In the genomic region with DNA sequence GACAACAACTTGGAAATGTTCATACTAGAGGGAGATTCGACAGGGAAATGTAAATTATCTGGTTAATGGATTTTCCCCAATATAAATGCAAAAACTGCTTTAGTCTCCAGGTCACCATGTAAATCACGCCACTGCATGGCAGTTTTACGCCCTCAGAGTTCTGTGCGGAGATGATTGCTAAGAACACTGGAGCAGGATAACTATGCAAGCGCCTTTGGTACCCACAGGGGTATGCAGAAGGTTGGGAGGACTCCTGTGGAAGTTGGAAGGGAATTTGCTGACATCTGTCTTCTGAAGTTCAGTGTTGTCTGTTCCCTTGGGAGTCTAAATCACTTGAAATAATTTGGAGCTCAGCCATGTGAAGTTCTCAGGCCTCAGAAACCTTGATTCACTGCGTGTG, we compare ENCODE assay signal across 17 mouse cellular contexts. TPM values are rescaled to one million over a fixed set of nuclear protein-coding genes. Genes with fewer than 3 reads are reported as not detected.
DNase-seq lines count a peak whose midpoint lies in the region; ATAC-seq and TF ChIP-seq lines count a peak whose summit lies in the region.
"Had no signal": no experiment of that assay in that cellular context is flagged by ENCODE, and none has a peak within 500 bp of the region (broad histone marks: within the 10 kb centered on the region; RNA-seq: fewer than 3 reads in every experiment).

No protein-coding gene starts in this region.

- no peaks in the 10 kb centered on the region for H3K27me3 ChIP-seq in midbrain, embryonic 11.5 days (ENCODE audit: control insufficient read depth, insufficient read depth, low read length)
- H3K27me3 ChIP-seq in midbrain, embryonic 13.5 days = no peaks in the 10 kb centered on the region
- H3K27me3 ChIP-seq in neural tube, embryonic 12.5 days (replicated peaks) = no peaks in the 10 kb centered on the region
- H3K27me3 ChIP-seq in forebrain, embryonic 14.5 days (replicated peaks; ENCODE audit: control insufficient read depth, insufficient read depth, low read length) = no peaks in the 10 kb centered on the region
- H3K27me3 ChIP-seq: embryonic facial prominence, embryonic 12.5 days; heart, embryonic 12.5 days had no signal

- peaks cover 9% of the 10 kb centered on the region for H3K4me1 ChIP-seq in midbrain, embryonic 11.5 days (ENCODE audit: control insufficient read depth, insufficient read depth, low read length)
- H3K4me1 ChIP-seq in midbrain, embryonic 13.5 days (replicated peaks) = peaks cover 14% of the 10 kb centered on the region
- peaks cover 15% of the 10 kb centered on the region; the same call in 1 of the 2 replicates for H3K4me1 ChIP-seq in neural tube, embryonic 12.5 days
- peaks cover 5% of the 10 kb centered on the region; the same call in 1 of the 2 replicates for H3K4me1 ChIP-seq in forebrain, embryonic 14.5 days (ENCODE audit: control insufficient read depth, insufficient read depth, low read length)
- H3K4me1 ChIP-seq: embryonic facial prominence, embryonic 12.5 days; heart, embryonic 12.5 days had no signal

- no peaks in the 10 kb centered on the region for H3K9me3 ChIP-seq in midbrain, embryonic 11.5 days (ENCODE audit: control insufficient read depth, low read length)
- no peaks in the 10 kb centered on the region for H3K9me3 ChIP-seq in midbrain, embryonic 13.5 days
- H3K9me3 ChIP-seq in neural tube, embryonic 12.5 days = no peaks in the 10 kb centered on the region
- no peaks in the 10 kb centered on the region for H3K9me3 ChIP-seq in forebrain, embryonic 14.5 days (replicated peaks; ENCODE audit: control insufficient read depth, low read length)
- H3K9me3 ChIP-seq: embryonic facial prominence, embryonic 12.5 days; heart, embryonic 12.5 days had no signal

- no peak for TF ChIP-seq CTCF in brain, embryonic 14.5 days (IDR thresholded peaks at IDR 0.05; ENCODE audit: borderline replicate concordance, extremely low read depth, insufficient read depth, insufficient read length)

- H3K4me3 ChIP-seq in midbrain, embryonic 11.5 days (ENCODE audit: low read depth, low read length) = no peak overlapping the region
- H3K4me3 ChIP-seq in midbrain, embryonic 13.5 days (replicated peaks) = no peak overlapping the region
- no peak overlapping the region for H3K4me3 ChIP-seq in neural tube, embryonic 12.5 days
- H3K4me3 ChIP-seq in forebrain, embryonic 14.5 days (ENCODE audit: low read depth, low read length) = no peak overlapping the region
- H3K4me3 ChIP-seq: embryonic facial prominence, embryonic 12.5 days; heart, adult 2 months; heart, embryonic 12.5 days had no signal

- H3K36me3 ChIP-seq in midbrain, embryonic 11.5 days (ENCODE audit: control insufficient read depth, insufficient read depth, low read length) = no peaks in the 10 kb centered on the region
- peaks cover 35% of the 10 kb centered on the region for H3K36me3 ChIP-seq in midbrain, embryonic 13.5 days
- H3K36me3 ChIP-seq in neural tube, embryonic 12.5 days = peaks cover 7% of the 10 kb centered on the region; the same call in 1 of the 2 replicates
- peaks cover 23% of the 10 kb centered on the region for H3K36me3 ChIP-seq in forebrain, embryonic 14.5 days (ENCODE audit: control insufficient read depth, insufficient read depth, low read length)
- H3K36me3 ChIP-seq: embryonic facial prominence, embryonic 12.5 days; G1E; heart, embryonic 12.5 days had no signal

- WGBS in midbrain, embryonic 11.5 days = 90% methylated on average over 6 of the region's 6 CpGs
- WGBS in midbrain, embryonic 13.5 days = 90% methylated on average over 6 of the region's 6 CpGs
- WGBS in neural tube, embryonic 12.5 days = 31% methylated on average over 6 of the region's 6 CpGs
- WGBS in forebrain, embryonic 14.5 days = 87% methylated on average over 6 of the region's 6 CpGs

- no peak overlapping the region for H3K4me2 ChIP-seq in midbrain, embryonic 11.5 days
- no peak overlapping the region for H3K4me2 ChIP-seq in midbrain, embryonic 13.5 days (replicated peaks)
- no peak overlapping the region for H3K4me2 ChIP-seq in neural tube, embryonic 12.5 days (replicated peaks)
- H3K4me2 ChIP-seq in forebrain, embryonic 14.5 days (ENCODE audit: low read length) = no peak overlapping the region
- H3K4me2 ChIP-seq: embryonic facial prominence, embryonic 12.5 days; heart, embryonic 12.5 days had no signal

- no peak for ATAC-seq in midbrain, embryonic 11.5 days (ENCODE audit: low FRiP score)
- no peak for ATAC-seq in midbrain, embryonic 13.5 days
- 0 out of 2 replicates have a peak, but pooled peaks have one; percentile 38 for ATAC-seq in neural tube, embryonic 12.5 days (ENCODE audit: low FRiP score, low read depth)
- ATAC-seq in forebrain, embryonic 14.5 days = no peak
- ATAC-seq: forebrain, postnatal 0 days; inflammation-experienced regulatory T-cells, adult 6 months had no signal

- H3K9ac ChIP-seq in midbrain, embryonic 11.5 days (ENCODE audit: low read length) = no peak overlapping the region
- H3K9ac ChIP-seq in midbrain, embryonic 13.5 days (replicated peaks) = no peak overlapping the region
- H3K9ac ChIP-seq in neural tube, embryonic 12.5 days = no peak overlapping the region
- no peak overlapping the region for H3K9ac ChIP-seq in forebrain, embryonic 14.5 days (ENCODE audit: low read length)
- H3K9ac ChIP-seq: embryonic facial prominence, embryonic 12.5 days; forebrain, postnatal 0 days; heart, embryonic 12.5 days had no signal

- TF ChIP-seq POLR2A in brain, embryonic 14.5 days (IDR thresholded peaks at IDR 0.05; ENCODE audit: borderline replicate concordance, extremely low read depth, insufficient read depth, insufficient read length, poor library complexity, severe bottlenecking) = no peak

- no peak overlapping the region for H3K27ac ChIP-seq in midbrain, embryonic 11.5 days (ENCODE audit: low read depth, low read length)
- no peak overlapping the region for H3K27ac ChIP-seq in midbrain, embryonic 13.5 days
- no peak overlapping the region for H3K27ac ChIP-seq in neural tube, embryonic 12.5 days
- no peak overlapping the region for H3K27ac ChIP-seq in forebrain, embryonic 14.5 days (ENCODE audit: low read depth, low read length)
- H3K27ac ChIP-seq: embryonic facial prominence, embryonic 12.5 days; heart, adult 2 months had no signal

- peak; percentile 17 for DNase-seq in midbrain, embryonic 11.5 days (ENCODE audit: low spot score, missing footprints)
- DNase-seq in brain, embryonic 14.5 days (ENCODE audit: low read depth) = peak; percentile 15
- no peak for DNase-seq in forebrain, embryonic 14.5 days (ENCODE audit: low spot score)
- no peak for DNase-seq in left cerebral cortex, adult 9 months (ENCODE audit: low spot score in 2 of 2)
- DNase-seq: adrenal gland, postnatal 10 days; cerebellum, adult 11-12 months; cerebellum, adult 9-10 months; cerebellum, postnatal 25 days; forebrain, postnatal 0 days; gastrocnemius, postnatal 14 days; heart, adult 2 months had no signal

RNA-seq across cellular contexts. Expression of a gene that starts 20.2 kb away (rescaled TPM):
- polyA plus RNA-seq in midbrain, embryonic 11.5 days (2014; fragmentation: Nextera tagmentation; extraction: Ambion mirVana) = 20.1 and 20.7 TPM in 2 replicates
- polyA plus RNA-seq in midbrain, embryonic 13.5 days (2015; fragmentation: Nextera tagmentation; extraction: Ambion mirVana) = 32.1 and 35.7 TPM in 2 replicates
- polyA plus RNA-seq in brain, embryonic 14.5 days (2012; rRNA removed) = 38.2 and 71.3 TPM in 2 replicates
- polyA plus RNA-seq in neural tube, embryonic 12.5 days (2016; fragmentation: Nextera tagmentation; extraction: Ambion mirVana) = 16.4 and 19.5 TPM in 2 replicates
- 38.4 and 40.1 TPM in 2 replicates for polyA plus RNA-seq in forebrain, embryonic 14.5 days (2014; fragmentation: Nextera tagmentation; extraction: Ambion mirVana)
- polyA plus RNA-seq: inflammation-experienced regulatory T-cells, adult 6 months had no signal

RNA-seq across cellular contexts. Expression of a gene that starts 26.2 kb away (rescaled TPM):
- 3.8 and 4.3 TPM in 2 replicates for polyA plus RNA-seq in midbrain, embryonic 11.5 days (2014; fragmentation: Nextera tagmentation; extraction: Ambion mirVana)
- 18.5 and 18.9 TPM in 2 replicates for polyA plus RNA-seq in midbrain, embryonic 13.5 days (2015; fragmentation: Nextera tagmentation; extraction: Ambion mirVana)
- polyA plus RNA-seq in brain, embryonic 14.5 days (2012; rRNA removed) = 27.0 and 29.5 TPM in 2 replicates
- 6.1 and 7.1 TPM in 2 replicates for polyA plus RNA-seq in neural tube, embryonic 12.5 days (2016; fragmentation: Nextera tagmentation; extraction: Ambion mirVana)
- polyA plus RNA-seq in forebrain, embryonic 14.5 days (2014; fragmentation: Nextera tagmentation; extraction: Ambion mirVana) = 23.6 and 36.7 TPM in 2 replicates
- polyA plus RNA-seq: G1E; inflammation-experienced regulatory T-cells, adult 6 months had no signal

Comparison
In these comparisons a context has a peak if more than half of its experiments do, and no peak if none do; other contexts are left out.
1. DNase-seq: peak in midbrain, embryonic 11.5 days (single experiment) and brain, embryonic 14.5 days (single experiment); none in forebrain, embryonic 14.5 days (single experiment) and left cerebral cortex, adult 9 months (0 of 2).